Mouse (Mus musculus) ES-E14 (cell line): ENCODE results near the gene Mrpl38. TPM values are rescaled to one million over a fixed set of nuclear protein-coding genes. Genes with fewer than 3 reads are reported as not detected.
"Not testable (repeated sequence)": the region's sequence is repeated elsewhere in the genome, so short reads cannot be mapped to it uniquely, and the experiment has no call there.

ENCODE experiments used
- DNase-seq: peaks from one replicate; pipeline ENCODE4 v3.0.0-alpha.2; 2013; ENCODE audit warnings: low read depth, low spot score
- H3K27ac ChIP-seq: 2 replicates; pipeline ENCODE4 v1.5.1; 2012; ENCODE audit warnings: low read depth, mild to moderate bottlenecking, low read length, moderate library complexity, mixed read lengths; ENCODE audit not compliant: poor library complexity, insufficient read depth, severe bottlenecking
- H3K36me3 ChIP-seq: 2 replicates; pipeline ENCODE4 v1.6.1; 2012; ENCODE audit warnings: mild to moderate bottlenecking, low read length, moderate library complexity, mixed read lengths; ENCODE audit not compliant: control insufficient read depth, poor library complexity, insufficient read depth, severe bottlenecking
- H3K4me1 ChIP-seq, 2 experiments: fragments of 150-350 bp in 1 of 2; sonication (generic) in 1 of 2; 2 replicates each; pipeline ENCODE4 v1.6.1; 2012; ENCODE audit warnings: low read length in 2 of 2, mild to moderate bottlenecking in 1 of 2, mixed read lengths in 1 of 2; ENCODE audit not compliant: control insufficient read depth in 2 of 2, insufficient read depth in 2 of 2, poor library complexity in 1 of 2
- H3K4me3 ChIP-seq, 2 experiments: fragments of 150-350 bp in 1 of 2; sonication (generic) in 1 of 2; 2 replicates each; pipeline ENCODE4 v1.5.1; 2012; ENCODE audit warnings: low read length in 2 of 2, low read depth in 1 of 2, mild to moderate bottlenecking in 1 of 2, mixed read lengths in 1 of 2; ENCODE audit not compliant: insufficient read depth in 1 of 2, poor library complexity in 1 of 2, severe bottlenecking in 1 of 2
- H3K9ac ChIP-seq: 2 replicates; pipeline ENCODE4 v1.6.1; 2012; ENCODE audit warnings: low read depth, mild to moderate bottlenecking, low read length, mixed read lengths; ENCODE audit not compliant: poor library complexity, insufficient read depth, severe bottlenecking
- H3K9me3 ChIP-seq: fragments of 150-350 bp; sonication (generic); 2 replicates; pipeline ENCODE4 v1.6.1; 2012; ENCODE audit warnings: low read depth, mild to moderate bottlenecking, low read length; ENCODE audit not compliant: control insufficient read depth, insufficient read depth
- CHD2 ChIP-seq: IDR thresholded peaks from 2 replicates; pipeline ENCODE4 v1.6.1; 2014; ENCODE audit warnings: mild to moderate bottlenecking, low read depth, low read length, inconsistent platforms
- HCFC1 ChIP-seq: IDR thresholded peaks from 2 replicates; pipeline ENCODE4 v1.6.1; 2012; ENCODE audit warnings: low read length, inconsistent platforms, borderline replicate concordance; ENCODE audit not compliant: insufficient read depth
- MAFK ChIP-seq: IDR thresholded peaks from 2 replicates; pipeline ENCODE4 v1.6.1; 2014; ENCODE audit warnings: mild to moderate bottlenecking, low read depth, low read length, inconsistent platforms; ENCODE audit not compliant: insufficient read depth
- ZC3H11A ChIP-seq: IDR thresholded peaks from 2 replicates; pipeline ENCODE4 v1.6.1; 2012; ENCODE audit warnings: low read depth, mild to moderate bottlenecking, inconsistent platforms, low read length, borderline replicate concordance
- ZNF384 ChIP-seq: IDR thresholded peaks from 2 replicates; pipeline ENCODE4 v1.6.1; 2012; ENCODE audit warnings: low read depth, low read length, inconsistent platforms
- in situ Hi-C, 2 experiments: fragments of 600-800 bp; cut with MboI; formaldehyde crosslinking; loops; one replicate each; pipeline ENCODE4 v1.15.1; 2025; ENCODE audit warnings: low sequenced_read_pairs in 2 of 2, inconsistent platforms in 1 of 2; ENCODE audit not compliant: unreplicated experiment in 2 of 2
- total RNA-seq: library from RNA; depleted of rRNA; stranded (reverse); fragments of 300-350 nt; gene quantifications from 2 replicates; pipeline ENCODE4 v1.2.3, GENCODE M21; 2012

The Mrpl38 gene
- total RNA-seq, 1 experiment = 81.3 TPM

DNA sequence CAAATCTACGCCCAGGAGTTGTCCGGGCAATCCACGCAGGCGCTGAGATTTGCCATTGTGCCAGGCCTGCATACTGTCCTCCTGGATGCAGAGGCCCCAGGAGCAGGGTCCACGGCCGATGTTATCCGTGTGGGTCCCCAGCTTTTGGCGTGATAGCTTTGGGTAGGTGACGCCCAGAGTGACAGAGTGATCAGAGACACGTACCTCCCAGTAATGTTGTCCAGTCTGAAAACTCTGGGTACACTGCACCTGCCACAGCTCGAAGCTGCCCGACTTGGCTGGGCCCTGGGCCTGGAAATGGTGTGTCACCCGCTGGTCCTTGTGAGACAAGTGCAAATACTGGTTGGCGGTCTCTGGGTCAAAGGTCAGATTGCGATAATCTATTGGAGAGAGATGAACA, 12.4 kb downstream of the Mrpl38 start:
- H3K9ac ChIP-seq = no peak overlapping the region

DNA sequence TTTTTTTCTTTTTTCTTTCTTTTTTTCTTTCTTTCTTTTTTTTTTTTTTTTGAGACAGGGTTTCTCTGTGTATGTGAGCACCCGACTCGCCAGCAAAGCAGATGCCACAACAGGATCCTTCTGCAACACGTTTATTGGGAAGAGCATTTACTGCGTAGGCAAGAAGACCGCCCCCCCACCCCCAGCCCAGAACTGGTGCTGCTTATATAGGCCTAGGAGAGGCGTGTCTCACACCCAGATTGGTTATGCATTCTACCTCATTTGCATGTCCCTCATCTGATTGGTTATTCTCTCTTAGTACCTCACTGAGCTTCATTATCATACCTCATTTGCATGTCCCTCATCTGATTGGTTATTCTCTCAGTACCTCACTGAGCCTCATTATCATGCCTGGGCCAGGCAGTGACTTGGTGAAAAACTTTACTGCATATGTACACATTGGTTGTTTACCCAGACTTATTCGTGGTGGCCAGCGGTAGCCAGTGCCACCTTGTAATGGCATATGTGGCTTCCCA, 16.9 kb downstream of the Mrpl38 start:
- in situ Hi-C loops, H3K9ac ChIP-seq: not testable (repeated sequence)

More for the DNA sequence above, 12.4 kb downstream of the Mrpl38 start:
- peak overlapping the region in 1 of 2 experiments; percentile 23; a peak in 2 of 4 replicates for H3K4me3 ChIP-seq
- TF ChIP-seq ZNF384 = no peak
- no peak for TF ChIP-seq CHD2
- no peak for TF ChIP-seq MAFK
- no peak overlapping the region for H3K27ac ChIP-seq
- no peak for DNase-seq
- peaks cover under 1% of the 10 kb centered on the region for H3K36me3 ChIP-seq
- peaks cover 0 to 19% of the 10 kb centered on the region in 2 experiments; a peak in 1 of 4 replicates for H3K4me1 ChIP-seq
- no peaks in the 10 kb centered on the region for H3K9me3 ChIP-seq
- in situ Hi-C loops = no loop called here

DNA sequence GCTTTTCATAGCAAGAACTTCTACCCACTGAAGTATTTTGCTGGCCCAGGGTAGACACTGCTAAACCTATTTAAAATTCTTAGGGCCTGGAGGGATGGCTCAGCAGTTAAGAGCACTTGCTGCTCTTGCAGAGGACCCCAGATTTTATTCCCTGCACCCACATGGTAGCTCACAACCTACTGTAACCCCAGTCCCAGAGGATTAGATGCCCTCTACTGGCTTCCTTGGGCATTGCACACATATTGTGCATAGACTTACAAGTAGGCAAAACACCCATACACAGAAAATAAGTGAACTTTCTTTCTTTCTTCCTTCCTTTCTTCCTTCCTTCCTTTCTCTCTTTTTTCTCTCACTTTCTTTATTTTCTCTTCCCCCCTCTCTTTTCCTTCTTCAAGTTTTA, 20.8 kb downstream of the Mrpl38 start:
- TF ChIP-seq HCFC1 = no peak
- no peak for TF ChIP-seq ZC3H11A
- TF ChIP-seq MAFK = no peak
- TF ChIP-seq ZNF384 = no peak
- TF ChIP-seq CHD2 = no peak
- peaks cover 0 to 2% of the 10 kb centered on the region in 2 experiments; a peak in 1 of 4 replicates for H3K4me1 ChIP-seq
- DNase-seq = no peak
- no peaks in the 10 kb centered on the region for H3K9me3 ChIP-seq
- in situ Hi-C loops = no loop called here
- no peak overlapping the region for H3K9ac ChIP-seq
- no peaks in the 10 kb centered on the region for H3K36me3 ChIP-seq
- H3K27ac ChIP-seq = no peak overlapping the region
- no peak overlapping the region for H3K4me3 ChIP-seq

More for the DNA sequence above, 16.9 kb downstream of the Mrpl38 start:
- DNase-seq, H3K9me3 ChIP-seq, H3K36me3 ChIP-seq, H3K4me1 ChIP-seq, H3K27ac ChIP-seq, H3K4me3 ChIP-seq: not testable (repeated sequence)

DNA sequence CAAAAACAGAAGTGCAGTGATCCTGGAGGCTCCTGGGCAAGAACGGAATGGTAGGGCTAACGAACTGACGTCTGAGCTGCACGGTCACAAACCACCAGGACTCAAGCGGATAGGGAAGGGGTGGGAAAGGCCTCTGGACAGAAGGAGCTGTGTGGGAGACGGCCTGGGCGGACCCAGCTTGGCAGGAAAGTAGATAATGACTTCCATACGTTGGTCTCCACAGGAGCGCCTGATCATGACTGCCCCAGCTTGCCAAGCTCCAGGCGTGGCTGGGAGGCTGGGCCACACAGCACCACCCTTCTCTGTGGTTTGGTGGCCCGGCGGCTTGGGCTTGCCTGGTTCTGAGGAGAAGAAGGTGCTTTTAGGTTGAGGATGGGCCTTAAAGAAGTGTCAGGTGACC, 21.4 kb downstream of the Mrpl38 start:
- peaks cover 0 to 2% of the 10 kb centered on the region in 2 experiments; a peak in 1 of 4 replicates for H3K4me1 ChIP-seq
- no peak overlapping the region for H3K27ac ChIP-seq
- H3K9ac ChIP-seq = no peak overlapping the region
- H3K36me3 ChIP-seq = no peaks in the 10 kb centered on the region
- TF ChIP-seq CHD2 (no peak), ZC3H11A (no peak), MAFK (no peak), HCFC1 (no peak), ZNF384 (no peak)
- H3K9me3 ChIP-seq = no peaks in the 10 kb centered on the region
- H3K4me3 ChIP-seq = no peak overlapping the region
- in situ Hi-C loops = no loop called here
- DNase-seq = no peak

DNA sequence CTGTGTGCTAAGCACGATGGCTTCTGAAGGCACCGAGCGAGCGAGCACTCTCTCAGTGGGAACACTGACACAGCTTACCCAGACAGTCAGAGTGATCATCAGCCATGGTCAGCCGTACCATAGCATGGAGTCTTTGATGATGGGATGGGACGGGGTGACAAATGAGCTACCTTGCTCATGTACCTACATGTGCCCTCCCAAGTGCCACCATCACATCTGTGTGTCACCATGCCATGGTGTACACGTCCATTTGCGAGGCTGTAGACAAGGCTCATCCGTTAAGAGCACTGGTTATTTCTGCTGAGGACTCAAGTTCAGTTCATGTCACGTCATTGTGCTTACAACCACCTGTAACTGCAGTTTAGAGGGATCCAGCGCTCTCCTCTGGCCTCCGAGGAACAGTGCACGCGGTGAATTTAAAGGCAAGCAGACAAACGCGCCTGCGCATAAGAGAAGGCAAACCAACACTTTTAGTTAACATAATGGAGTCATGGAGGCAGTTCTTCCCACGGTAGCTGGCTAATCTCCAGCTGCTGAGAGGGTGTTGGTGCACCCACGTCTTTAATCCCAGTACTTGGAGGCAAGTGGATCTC, 27.0 kb downstream of the Mrpl38 start:
- H3K9me3 ChIP-seq = no peaks in the 10 kb centered on the region
- H3K27ac ChIP-seq = no peak overlapping the region
- DNase-seq = no peak
- H3K36me3 ChIP-seq = no peaks in the 10 kb centered on the region
- in situ Hi-C loops = no loop called here
- no peak for TF ChIP-seq HCFC1
- TF ChIP-seq ZNF384 = no peak
- TF ChIP-seq MAFK = no peak
- no peak for TF ChIP-seq ZC3H11A
- TF ChIP-seq CHD2 = no peak
- no peak overlapping the region for H3K9ac ChIP-seq
- peaks cover 4 to 22% of the 10 kb centered on the region in 2 experiments; a peak in 3 of 4 replicates for H3K4me1 ChIP-seq
- H3K4me3 ChIP-seq = no peak overlapping the region
